Mouse (Mus musculus) heart, postnatal 0 days (tissue): ENCODE data around the gene Cdk14.

ENCODE experiments used
- CTCF ChIP-seq: IDR thresholded peaks from 2 replicates; pipeline ENCODE4 v1.5.1; 2016; ENCODE audit warnings: antibody characterized with exemption, control low read depth, low read depth
- EP300 ChIP-seq: IDR thresholded peaks from 2 replicates; pipeline ENCODE4 v1.6.1; 2016; ENCODE audit warnings: antibody characterized with exemption, low read depth

DNA sequence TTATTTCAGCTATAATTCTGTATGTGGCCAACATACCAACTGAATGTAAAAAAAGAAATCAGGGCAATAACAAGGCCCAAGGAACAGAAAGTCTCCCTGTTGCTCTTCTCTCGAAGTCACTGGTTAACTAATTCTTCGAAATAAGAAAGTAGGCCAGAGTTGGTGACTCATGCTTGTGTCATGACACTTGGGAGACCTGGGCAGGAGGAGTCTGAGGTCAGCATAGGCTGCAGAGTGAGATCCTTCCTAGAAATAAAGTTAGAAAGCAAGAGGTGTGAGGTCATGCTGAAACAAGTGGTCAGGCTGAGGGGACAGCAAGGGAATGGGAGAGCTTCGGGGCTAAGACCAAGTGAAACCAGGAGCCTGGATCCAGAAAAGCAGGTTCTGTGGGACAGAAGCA lies 134.2 kb downstream of the Cdk14 start:
- TF ChIP-seq EP300 (no peak), CTCF (no peak)
